Mouse (Mus musculus): ENCODE measurements around the gene Tmed9.

DNA sequence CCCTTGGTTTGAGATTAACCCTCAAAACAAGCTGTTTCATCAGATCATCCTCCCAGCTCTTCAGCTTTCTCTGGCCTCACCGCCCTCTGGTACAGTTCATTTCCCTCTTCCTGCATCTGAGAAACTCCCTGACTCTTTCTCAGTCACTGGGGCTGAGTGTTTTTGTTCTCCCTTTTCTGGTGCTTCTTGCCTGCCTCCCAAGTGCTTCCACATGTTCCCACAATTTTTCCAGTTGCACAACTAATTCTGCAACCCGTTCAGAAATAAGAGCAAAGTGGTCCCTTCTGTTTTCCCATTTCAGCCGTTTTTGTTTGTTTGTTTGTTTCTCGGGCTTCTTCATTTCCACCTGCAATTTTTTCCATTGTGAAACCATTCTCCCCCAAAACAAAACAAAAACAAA is 4.6 kb downstream of the Tmed9 start:
- TF ChIP-seq CTCF (IDR thresholded peaks at IDR 0.05; ENCODE audit: control insufficient read depth, insufficient read depth, low read length) (no peak), POLR2A (IDR thresholded peaks at IDR 0.05; ENCODE audit: borderline replicate concordance, control insufficient read depth, low read depth, low read length) (no peak)

Data from bone marrow, adult 2 months (tissue).